Mouse (Mus musculus): Measurements from ENCODE around the gene Tmem222.

Tmem222 gene

GRCm38 (mm10) chr4:133277104-133278026, at the start of gene Tmem222:
Gene Tmem222 (minus strand): TSS chr4:133277792.
- ChIA-PET CTCF (interaction anchor here (0.6 to 2.3 kb wide), 11 partner anchors 12 to 145 kb away, joined by 3 to 9 read pairs (median 3); no protein-coding TSS in a partner anchor), POLR2A (interaction anchor here in 3 of 4 experiments (0.6 to 4.3 kb wide), 49 partner anchors 8 to 337 kb away, joined by 3 to 29 read pairs (median 4); partner anchors contain the start of genes Sytl1 (in 2 of the 3), Wdtc1 (in 2 of the 3) and Slc9a1 (in 1 of the 3))

GRCm38 (mm10) chr4:133319667-133320066, 42.1 kb upstream of the Tmem222 start:
- ChIA-PET POLR2A (interaction anchor here in 1 of 4 experiments (1.1 kb wide), 1 partner anchor 11 kb away, joined by 3 read pairs; no protein-coding TSS in a partner anchor), CTCF (interaction anchor here in 1 of 4 experiments (1.2 kb wide), 1 partner anchor 12 kb away, joined by 3 read pairs; no protein-coding TSS in a partner anchor)

- ChIA-PET POLR2A (interaction anchor here in 2 of 4 experiments (0.7 to 1.7 kb wide), 10 partner anchors 11 to 97 kb away, joined by 3 to 5 read pairs (median 3); partner anchors contain the start of gene Wdtc1 (in 1 of the 2)), CTCF (interaction anchor here (0.5 to 1.4 kb wide), 6 partner anchors 9 to 107 kb away, joined by 3 to 4 read pairs (median 3); no protein-coding TSS in a partner anchor)
Measured at GRCm38 (mm10) chr4:133315991-133316390, 38.4 kb upstream of the Tmem222 start.

GRCm38 (mm10) chr4:133314896-133315295, 37.3 kb upstream of the Tmem222 start:
- POLR2A ChIA-PET: interaction anchor here in 2 of 4 experiments (0.6 to 1.2 kb wide), 4 partner anchors 9 to 548 kb away, joined by 3 to 4 read pairs (median 3); no protein-coding TSS in a partner anchor
- CTCF ChIA-PET: interaction anchor here in 2 of 4 experiments (0.9 to 1.4 kb wide), 2 partner anchors 8 to 22 kb away, joined by 3 to 6 read pairs; no protein-coding TSS in a partner anchor

- ChIA-PET POLR2A (interaction anchor here in 2 of 4 experiments (0.6 to 4.4 kb wide), 7 partner anchors 18 to 388 kb away, joined by 3 to 21 read pairs (median 3); partner anchors contain the start of genes Wdtc1 (in 2 of the 2) and Fam76a (in 1 of the 2)), CTCF (interaction anchor here (0.6 to 4.5 kb wide), 22 partner anchors 8 to 320 kb away, joined by 3 to 38 read pairs (median 5); no protein-coding TSS in a partner anchor)
Measured at GRCm38 (mm10) chr4:133309948-133310347, 32.4 kb upstream of the Tmem222 start.

GRCm38 (mm10) chr4:133307331-133307730, 29.7 kb upstream of the Tmem222 start:
- POLR2A ChIA-PET: interaction anchor here (0.5 to 4.4 kb wide), 22 partner anchors 8 to 464 kb away, joined by 3 to 21 read pairs (median 4); partner anchors contain the start of genes Wdtc1 (in 3 of the 4), Tmem222 (in 2 of the 4), Ppp1r8 (in 1 of the 4) and Slc9a1 (in 1 of the 4)
- CTCF ChIA-PET: interaction anchor here (0.5 to 4.5 kb wide), 66 partner anchors 8 to 679 kb away, joined by 3 to 38 read pairs (median 4); partner anchors contain the start of genes Gpatch3 (in 1 of the 4), Nudc (in 1 of the 4), Sytl1 (in 1 of the 4) and Tmem222 (in 1 of the 4)

- CTCF ChIA-PET: interaction anchor here in 3 of 4 experiments (0.7 to 2.9 kb wide), 5 partner anchors 8 to 240 kb away, joined by 3 to 13 read pairs (median 3); partner anchors contain the start of gene Nudc (in 1 of the 3)
- POLR2A ChIA-PET: interaction anchor here (0.6 to 4.4 kb wide), 8 partner anchors 9 to 528 kb away, joined by 3 to 21 read pairs (median 4); partner anchors contain the start of genes Slc9a1 (in 1 of the 4), Tmem222 (in 1 of the 4) and Wdtc1 (in 1 of the 4)
Measured at GRCm38 (mm10) chr4:133305825-133306224, 28.2 kb upstream of the Tmem222 start.

- ChIA-PET POLR2A (interaction anchor here in 2 of 4 experiments (0.5 to 1.5 kb wide), 4 partner anchors 12 to 944 kb away, joined by 3 to 4 read pairs (median 3); partner anchors contain the start of gene Wdtc1 (in 1 of the 2)), CTCF (interaction anchor here in 3 of 4 experiments (0.6 to 1.0 kb wide), 4 partner anchors 34 to 563 kb away, joined by 3 to 8 read pairs (median 4); no protein-coding TSS in a partner anchor)
Measured at GRCm38 (mm10) chr4:133304770-133305169, 27.2 kb upstream of the Tmem222 start.

GRCm38 (mm10) chr4:133302668-133303067, 25.1 kb upstream of the Tmem222 start:
- ChIA-PET POLR2A (interaction anchor here in 3 of 4 experiments (0.6 to 2.5 kb wide), 16 partner anchors 9 to 299 kb away, joined by 3 to 11 read pairs (median 4); partner anchors contain the start of gene Wdtc1 (in 1 of the 3)), CTCF (interaction anchor here (0.5 to 2.8 kb wide), 35 partner anchors 10 to 420 kb away, joined by 3 to 21 read pairs (median 5); partner anchors contain the start of genes Map3k6 (in 1 of the 4) and Tmem222 (in 1 of the 4))

- POLR2A ChIA-PET: interaction anchor here (0.5 to 2.5 kb wide), 29 partner anchors 8 to 465 kb away, joined by 3 to 11 read pairs (median 4); partner anchors contain the start of genes Ahdc1 (in 2 of the 4), Wdtc1 (in 2 of the 4), Tmem222 (in 1 of the 4) and Wasf2 (in 1 of the 4)
- CTCF ChIA-PET: interaction anchor here (0.5 to 2.8 kb wide), 84 partner anchors 8 to 759 kb away, joined by 3 to 21 read pairs (median 4); partner anchors contain the start of genes Map3k6 (in 1 of the 4), Tmem222 (in 1 of the 4) and Wdtc1 (in 1 of the 4)
Measured at GRCm38 (mm10) chr4:133301802-133302201, 24.2 kb upstream of the Tmem222 start.

- POLR2A ChIA-PET: interaction anchor here in 3 of 4 experiments (0.6 to 2.4 kb wide), 9 partner anchors 14 to 244 kb away, joined by 3 to 8 read pairs (median 4); partner anchors contain the start of genes Wdtc1 (in 2 of the 3) and Sytl1 (in 1 of the 3)
Measured at GRCm38 (mm10) chr4:133300421-133300820, 22.8 kb upstream of the Tmem222 start.

GRCm38 (mm10) chr4:133299701-133300100, 22.1 kb upstream of the Tmem222 start:
- POLR2A ChIA-PET: interaction anchor here in 3 of 4 experiments (0.6 to 1.8 kb wide), 9 partner anchors 8 to 91 kb away, joined by 3 to 8 read pairs (median 3); partner anchors contain the start of genes Wdtc1 (in 2 of the 3) and Sytl1 (in 1 of the 3)
- CTCF ChIA-PET: interaction anchor here in 3 of 4 experiments (0.8 to 3.7 kb wide), 10 partner anchors 8 to 355 kb away, joined by 3 to 38 read pairs (median 7); partner anchors contain the start of gene Gpr3 (in 1 of the 3)

More at GRCm38 (mm10) chr4:133300421-133300820, 22.8 kb upstream of the Tmem222 start:
- CTCF ChIA-PET: interaction anchor here in 2 of 4 experiments (0.8 to 3.7 kb wide), 11 partner anchors 9 to 548 kb away, joined by 3 to 38 read pairs (median 4); partner anchors contain the start of genes Gpr3 (in 1 of the 2), Map3k6 (in 1 of the 2) and Tmem222 (in 1 of the 2)

GRCm38 (mm10) chr4:133298516-133299365, 21.1 kb upstream of the Tmem222 start:
- ChIA-PET CTCF (interaction anchor here (0.6 to 3.7 kb wide), 37 partner anchors 8 to 730 kb away, joined by 3 to 38 read pairs (median 7); partner anchors contain the start of genes Sytl1 (in 2 of the 4), Cd164l2 (in 1 of the 4), Gpr3 (in 1 of the 4) and Tmem222 (in 1 of the 4)), POLR2A (interaction anchor here in 2 of 4 experiments (0.9 to 2.6 kb wide), 17 partner anchors 9 to 291 kb away, joined by 3 to 11 read pairs (median 4); partner anchors contain the start of gene Wdtc1 (in 2 of the 2))

GRCm38 (mm10) chr4:133297801-133298238, 20.2 kb upstream of the Tmem222 start:
- POLR2A ChIA-PET: interaction anchor here (0.6 to 2.6 kb wide), 24 partner anchors 9 to 290 kb away, joined by 3 to 11 read pairs (median 4); partner anchors contain the start of genes Tmem222 (in 1 of the 4) and Wdtc1 (in 1 of the 4)
- CTCF ChIA-PET: interaction anchor here (0.6 to 3.7 kb wide), 89 partner anchors 9 to 530 kb away, joined by 3 to 38 read pairs (median 4); partner anchors contain the start of genes Cd164l2 (in 3 of the 4), Sytl1 (in 3 of the 4), Ahdc1 (in 2 of the 4) and Gpr3 (in 2 of the 4)

GRCm38 (mm10) chr4:133297360-133297759, 19.8 kb upstream of the Tmem222 start:
- ChIA-PET CTCF (interaction anchor here (0.6 to 3.7 kb wide), 86 partner anchors 9 to 529 kb away, joined by 3 to 38 read pairs (median 4); partner anchors contain the start of genes Cd164l2 (in 3 of the 4), Sytl1 (in 3 of the 4), Ahdc1 (in 2 of the 4) and Gpr3 (in 2 of the 4)), POLR2A (interaction anchor here in 3 of 4 experiments (0.6 to 2.6 kb wide), 24 partner anchors 8 to 290 kb away, joined by 3 to 11 read pairs (median 4); partner anchors contain the start of genes Tmem222 (in 1 of the 3) and Wdtc1 (in 1 of the 3))
